Mouse (Mus musculus): ENCODE data around the gene Speg. TPM values are rescaled to one million over a fixed set of nuclear protein-coding genes. Genes with fewer than 3 reads are reported as not detected.
A peak's percentile ranks its signal among the peaks of the same experiment; 100 is the strongest.

Gene Speg
- polyA plus RNA-seq, 1 experiment from 2014 or later, result 10.0 TPM

- H3K27me3 ChIP-seq, result peaks cover 17% of the 10 kb centered on the region
- ATAC-seq (ENCODE audit: low FRiP score), result no peak
- H3K9ac ChIP-seq, result no peak overlapping the region
- H3K4me1 ChIP-seq, result peaks cover 56% of the 10 kb centered on the region
- no peak overlapping the region for H3K27ac ChIP-seq
- H3K4me3 ChIP-seq (replicated peaks), result no peak overlapping the region
- no peak overlapping the region for H3K4me2 ChIP-seq
- no peaks in the 10 kb centered on the region for H3K9me3 ChIP-seq
- 94% methylated on average over 7 of the region's 7 CpGs for WGBS
- H3K36me3 ChIP-seq (replicated peaks), result no peaks in the 10 kb centered on the region; the same call in 1 of the 2 replicates
These were observed 65.6 kb downstream of the Speg start for GRCm38 (mm10) chr1:75440661-75441060.

GRCm38 (mm10) chr1:75441471-75441996, 66.4 kb downstream of the Speg start:
- peaks cover 60% of the 10 kb centered on the region for H3K4me1 ChIP-seq
- H3K27me3 ChIP-seq, result peaks cover 24% of the 10 kb centered on the region
- H3K9me3 ChIP-seq, result no peaks in the 10 kb centered on the region
- no peaks in the 10 kb centered on the region; the same call in 1 of the 2 replicates for H3K36me3 ChIP-seq (replicated peaks)
- no peak overlapping the region for H3K27ac ChIP-seq
- H3K4me2 ChIP-seq, result no peak overlapping the region
- H3K4me3 ChIP-seq (replicated peaks), result no peak overlapping the region
- 84% methylated on average over 15 of the region's 15 CpGs for WGBS
- no peak overlapping the region for H3K9ac ChIP-seq
- no peak for ATAC-seq (ENCODE audit: low FRiP score)

GRCm38 (mm10) chr1:75442171-75442570, 67.1 kb downstream of the Speg start:
- peaks cover 30% of the 10 kb centered on the region for H3K27me3 ChIP-seq
- no peak overlapping the region for H3K4me3 ChIP-seq (replicated peaks)
- no peaks in the 10 kb centered on the region for H3K9me3 ChIP-seq
- no peaks in the 10 kb centered on the region; the same call in 1 of the 2 replicates for H3K36me3 ChIP-seq (replicated peaks)
- peaks cover 60% of the 10 kb centered on the region for H3K4me1 ChIP-seq
- no peak overlapping the region for H3K4me2 ChIP-seq
- H3K9ac ChIP-seq, result no peak overlapping the region
- ATAC-seq (ENCODE audit: low FRiP score), result no peak
- H3K27ac ChIP-seq, result no peak overlapping the region
- WGBS, result 77% methylated on average over 9 of the region's 9 CpGs

- peaks cover 37% of the 10 kb centered on the region for H3K27me3 ChIP-seq
- no peak overlapping the region for H3K9ac ChIP-seq
- no peaks in the 10 kb centered on the region for H3K9me3 ChIP-seq
- peak overlapping the region; percentile 71 for H3K27ac ChIP-seq
- H3K4me2 ChIP-seq, result peak overlapping the region; percentile 31; the same call in 1 of the 2 replicates
- H3K4me3 ChIP-seq (replicated peaks), result no peak overlapping the region
- 23% methylated on average over 8 of the region's 8 CpGs for WGBS
- H3K36me3 ChIP-seq (replicated peaks), result no peaks in the 10 kb centered on the region; the same call in 1 of the 2 replicates
- peaks cover 65% of the 10 kb centered on the region for H3K4me1 ChIP-seq
- ATAC-seq (ENCODE audit: low FRiP score), result no peak
These were observed 67.7 kb downstream of the Speg start for GRCm38 (mm10) chr1:75442811-75443210.

- H3K4me3 ChIP-seq (replicated peaks), result 0 out of 2 replicates have a peak overlapping the region, but pooled peaks have one; percentile 0
- peaks cover 43% of the 10 kb centered on the region for H3K27me3 ChIP-seq
- H3K9ac ChIP-seq, result peak overlapping the region; percentile 38; the same call in 1 of the 2 replicates
- no peak; the same call in 1 of the 2 replicates for ATAC-seq (ENCODE audit: low FRiP score)
- H3K9me3 ChIP-seq, result no peaks in the 10 kb centered on the region
- peak overlapping the region; percentile 71 for H3K27ac ChIP-seq
- 16% methylated on average over 13 of the region's 13 CpGs for WGBS
- H3K36me3 ChIP-seq (replicated peaks), result no peaks in the 10 kb centered on the region; the same call in 1 of the 2 replicates
- H3K4me2 ChIP-seq, result peak overlapping the region; percentile 31
- H3K4me1 ChIP-seq, result peaks cover 71% of the 10 kb centered on the region
These were observed 68.3 kb downstream of the Speg start for GRCm38 (mm10) chr1:75443247-75444024.

GRCm38 (mm10) chr1:75444208-75444607, 69.1 kb downstream of the Speg start:
- ATAC-seq (ENCODE audit: low FRiP score), result no peak

GRCm38 (mm10) chr1:75445141-75445701, 70.1 kb downstream of the Speg start:
- Histone ChIP-seq H3K4me1 (peaks cover 84% of the 10 kb centered on the region), H3K27ac (peak overlapping the region; percentile 78), H3K4me2 (peak overlapping the region; percentile 50), H3K4me3 (replicated peaks) (no peak overlapping the region), H3K36me3 (replicated peaks) (no peaks in the 10 kb centered on the region; the same call in 1 of the 2 replicates), H3K9me3 (no peaks in the 10 kb centered on the region), H3K27me3 (peaks cover 61% of the 10 kb centered on the region), H3K9ac (no peak overlapping the region)
- peak; percentile 3; the same call in 1 of the 2 replicates for ATAC-seq (ENCODE audit: low FRiP score)
- WGBS, result 19% methylated on average over 9 of the region's 9 CpGs

More at GRCm38 (mm10) chr1:75444208-75444607, 69.1 kb downstream of the Speg start:
- Histone ChIP-seq H3K9me3 (no peaks in the 10 kb centered on the region), H3K4me1 (peaks cover 79% of the 10 kb centered on the region), H3K4me3 (replicated peaks) (no peak overlapping the region), H3K9ac (0 out of 2 replicates have a peak overlapping the region, but pooled peaks have one; percentile 21), H3K36me3 (replicated peaks) (no peaks in the 10 kb centered on the region; the same call in 1 of the 2 replicates), H3K27me3 (peaks cover 51% of the 10 kb centered on the region), H3K4me2 (peak overlapping the region; percentile 31; the same call in 1 of the 2 replicates), H3K27ac (peak overlapping the region; percentile 42)
- WGBS, result 40% methylated on average over 3 of the region's 3 CpGs

GRCm38 (mm10) chr1:75445751-75446611, 70.9 kb downstream of the Speg start:
- peak overlapping the region; percentile 50 for H3K4me2 ChIP-seq
- under 1% methylated on average over 22 of the region's 22 CpGs for WGBS
- H3K27ac ChIP-seq, result peak overlapping the region; percentile 78
- H3K27me3 ChIP-seq, result peaks cover 68% of the 10 kb centered on the region
- H3K9ac ChIP-seq, result peak overlapping the region; percentile 25; the same call in 1 of the 2 replicates
- no peaks in the 10 kb centered on the region; the same call in 1 of the 2 replicates for H3K36me3 ChIP-seq (replicated peaks)
- H3K4me1 ChIP-seq, result peaks cover 92% of the 10 kb centered on the region
- peak overlapping the region; percentile 19 for H3K4me3 ChIP-seq (replicated peaks)
- ATAC-seq (ENCODE audit: low FRiP score), result peak; percentile 18
- H3K9me3 ChIP-seq, result no peaks in the 10 kb centered on the region

- Histone ChIP-seq H3K4me2 (peak overlapping the region; percentile 50), H3K9me3 (no peaks in the 10 kb centered on the region), H3K36me3 (replicated peaks) (no peaks in the 10 kb centered on the region), H3K27me3 (peaks cover 75% of the 10 kb centered on the region), H3K4me1 (peaks cover 95% of the 10 kb centered on the region), H3K4me3 (replicated peaks) (no peak overlapping the region), H3K27ac (peak overlapping the region; percentile 78), H3K9ac (peak overlapping the region; percentile 25; the same call in 1 of the 2 replicates)
- WGBS, result 3% methylated on average over 20 of the region's 20 CpGs
- peak; percentile 23; the same call in 1 of the 2 replicates for ATAC-seq (ENCODE audit: low FRiP score)
These were observed 71.6 kb downstream of the Speg start for GRCm38 (mm10) chr1:75446656-75447055.

GRCm38 (mm10) chr1:75447265-75448051, 72.4 kb downstream of the Speg start:
- Histone ChIP-seq H3K27me3 (peaks cover 83% of the 10 kb centered on the region), H3K9ac (0 out of 2 replicates have a peak overlapping the region, but pooled peaks have one; percentile 14), H3K36me3 (replicated peaks) (no peaks in the 10 kb centered on the region), H3K4me1 (peaks cover 93% of the 10 kb centered on the region), H3K9me3 (no peaks in the 10 kb centered on the region), H3K4me2 (peak overlapping the region; percentile 58), H3K27ac (peak overlapping the region; percentile 78), H3K4me3 (replicated peaks) (no peak overlapping the region; the same call in 1 of the 2 replicates)
- 4% methylated on average over 10 of the region's 10 CpGs for WGBS
- ATAC-seq (ENCODE audit: low FRiP score), result peak; percentile 19; the same call in 1 of the 2 replicates

GRCm38 (mm10) chr1:75448052-75448431, 72.9 kb downstream of the Speg start:
- 1% methylated on average over 7 of the region's 7 CpGs for WGBS
- peak; percentile 1; the same call in 1 of the 2 replicates for ATAC-seq (ENCODE audit: low FRiP score)

More at GRCm38 (mm10) chr1:75448052-75448431, 72.9 kb downstream of the Speg start:
- Histone ChIP-seq H3K27ac (peak overlapping the region; percentile 78), H3K9me3 (no peaks in the 10 kb centered on the region), H3K36me3 (replicated peaks) (no peaks in the 10 kb centered on the region), H3K4me2 (peak overlapping the region; percentile 58), H3K4me1 (peaks cover 92% of the 10 kb centered on the region), H3K9ac (0 out of 2 replicates have a peak overlapping the region, but pooled peaks have one; percentile 14), H3K4me3 (replicated peaks) (no peak overlapping the region; the same call in 1 of the 2 replicates), H3K27me3 (peaks cover 89% of the 10 kb centered on the region)
